ENCODE assay signal across 10 mouse cellular contexts in the genomic region with DNA sequence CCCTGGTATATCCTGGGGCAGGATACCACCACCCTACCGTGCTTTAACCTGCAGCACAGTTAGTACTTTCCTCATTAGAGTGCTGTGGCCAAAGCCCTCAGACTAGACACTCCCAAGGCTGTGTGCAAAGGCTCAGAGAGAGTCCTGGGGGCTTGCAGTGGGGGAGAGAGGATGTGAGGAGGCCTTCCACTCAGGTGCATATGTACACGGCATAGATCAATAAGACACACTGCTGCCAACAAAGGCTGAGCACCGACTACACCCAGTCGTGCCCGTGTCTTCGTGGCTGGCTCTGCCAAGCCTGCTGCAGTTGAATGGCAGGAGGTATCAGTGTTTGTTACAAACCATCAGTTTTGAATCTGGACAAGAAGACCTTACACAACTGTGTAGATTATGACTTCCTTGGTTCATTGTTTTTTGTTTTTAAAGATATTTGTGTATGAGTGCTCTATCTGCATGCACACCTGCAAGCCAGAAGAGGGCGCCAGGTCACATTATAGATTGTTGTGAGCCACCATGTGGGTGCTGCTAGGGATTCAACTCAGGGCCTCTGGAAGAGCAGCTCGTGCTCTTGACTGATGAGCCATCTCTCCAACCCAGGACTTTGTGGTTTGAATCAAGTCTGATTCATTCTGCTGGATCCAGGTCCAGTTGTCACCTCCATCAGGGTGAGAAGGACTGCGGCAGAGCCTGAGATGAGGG. TPM values are rescaled to one million over a fixed set of nuclear protein-coding genes. Genes with fewer than 3 reads are reported as not detected.
A peak's percentile ranks its signal among the peaks of the same experiment; 100 is the strongest.
DNase-seq lines count a peak whose midpoint lies in the region; ATAC-seq and TF ChIP-seq lines count a peak whose summit lies in the region.
"Had no signal": no experiment of that assay in that cellular context is flagged by ENCODE, and none has a peak within 500 bp of the region (broad histone marks: within the 10 kb centered on the region; RNA-seq: fewer than 3 reads in every experiment).

No protein-coding gene starts in this region.

- WGBS in hindbrain, postnatal 0 days = 93% methylated on average over 9 of the region's 9 CpGs
- 88% methylated on average over 9 of the region's 9 CpGs for WGBS in hindbrain, embryonic 13.5 days
- WGBS in intestine, postnatal 0 days = 87% methylated on average over 9 of the region's 9 CpGs

- H3K27ac ChIP-seq in hindbrain, postnatal 0 days = peak overlapping the region; percentile 64; the same call in 1 of the 2 replicates
- no peak overlapping the region for H3K27ac ChIP-seq in hindbrain, embryonic 13.5 days
- H3K27ac ChIP-seq in intestine, postnatal 0 days (ENCODE audit: low read depth, low read length) = 0 out of 2 replicates have a peak overlapping the region, but pooled peaks have one; percentile 62

- ATAC-seq in hindbrain, postnatal 0 days = no peak
- ATAC-seq in hindbrain, embryonic 13.5 days (ENCODE audit: low FRiP score) = no peak
- ATAC-seq in intestine, postnatal 0 days = no peak
- ATAC-seq: forebrain, embryonic 14.5 days; midbrain, embryonic 16.5 days had no signal

- TF ChIP-seq CTCF in hindbrain, postnatal 0 days (IDR thresholded peaks at IDR 0.05; ENCODE audit: low read depth) = peak; percentile 60
- peak; percentile 65 for TF ChIP-seq CTCF in E14TG2a.4 (conservative IDR thresholded peaks at IDR 0.05; ENCODE audit: low read length)
- peak; percentile 64 for TF ChIP-seq CTCF in intestine, postnatal 0 days (IDR thresholded peaks at IDR 0.05; ENCODE audit: low read depth)

- no peaks in the 10 kb centered on the region for H3K9me3 ChIP-seq in hindbrain, postnatal 0 days (ENCODE audit: low read length)
- H3K9me3 ChIP-seq in hindbrain, embryonic 13.5 days = no peaks in the 10 kb centered on the region
- H3K9me3 ChIP-seq in E14TG2a.4 (ENCODE audit: low read length) = no peaks in the 10 kb centered on the region
- H3K9me3 ChIP-seq in intestine, postnatal 0 days (ENCODE audit: control insufficient read depth) = no peaks in the 10 kb centered on the region

- H3K27me3 ChIP-seq in hindbrain, postnatal 0 days (ENCODE audit: insufficient read depth, low read length) = no peaks in the 10 kb centered on the region
- H3K27me3 ChIP-seq in hindbrain, embryonic 13.5 days = peaks cover 30% of the 10 kb centered on the region
- no peaks in the 10 kb centered on the region for H3K27me3 ChIP-seq in E14TG2a.4 (ENCODE audit: insufficient read depth, low read length)
- H3K27me3 ChIP-seq in intestine, postnatal 0 days (replicated peaks; ENCODE audit: control insufficient read depth, insufficient read depth, low read length) = no peaks in the 10 kb centered on the region

- H3K36me3 ChIP-seq in hindbrain, postnatal 0 days (ENCODE audit: insufficient read depth, low read length) = peaks cover 10% of the 10 kb centered on the region; the same call in 1 of the 2 replicates
- peaks cover 28% of the 10 kb centered on the region for H3K36me3 ChIP-seq in hindbrain, embryonic 13.5 days
- peaks cover 33% of the 10 kb centered on the region for H3K36me3 ChIP-seq in E14TG2a.4 (ENCODE audit: insufficient read depth, low read length)
- H3K36me3 ChIP-seq in intestine, postnatal 0 days (ENCODE audit: control insufficient read depth, insufficient read depth) = no peaks in the 10 kb centered on the region; the same call in 1 of the 2 replicates

- DNase-seq in cerebellum, adult 9-10 months = peak; percentile 52
- DNase-seq in cerebellum, postnatal 4 days (ENCODE audit: low spot score in 2 of 2) = no peak
- DNase-seq in hindbrain, postnatal 0 days (ENCODE audit: low spot score) = peak; percentile 54
- DNase-seq in testis, postnatal 14 days (ENCODE audit: low spot score) = no peak
- no peak for DNase-seq in natural killer cell, adult 2 months (ENCODE audit: low spot score in 2 of 2)

- no peak overlapping the region for H3K4me3 ChIP-seq in hindbrain, postnatal 0 days (ENCODE audit: low read length)
- H3K4me3 ChIP-seq in hindbrain, embryonic 13.5 days = no peak overlapping the region
- peak overlapping the region; percentile 55; the same call in 1 of the 2 replicates for H3K4me3 ChIP-seq in E14TG2a.4 (replicated peaks; ENCODE audit: low read length)
- no peak overlapping the region for H3K4me3 ChIP-seq in intestine, postnatal 0 days (ENCODE audit: low read depth, low read length)

- H3K4me1 ChIP-seq in hindbrain, postnatal 0 days (ENCODE audit: insufficient read depth, low read length) = peaks cover 6% of the 10 kb centered on the region
- H3K4me1 ChIP-seq in hindbrain, embryonic 13.5 days (replicated peaks) = peaks cover 58% of the 10 kb centered on the region
- peaks cover 70% of the 10 kb centered on the region for H3K4me1 ChIP-seq in E14TG2a.4 (replicated peaks; ENCODE audit: low read depth, low read length)
- peaks cover 4% of the 10 kb centered on the region; the same call in 1 of the 2 replicates for H3K4me1 ChIP-seq in intestine, postnatal 0 days (replicated peaks; ENCODE audit: control insufficient read depth, insufficient read depth, low read length)

- H3K4me2 ChIP-seq in hindbrain, postnatal 0 days (ENCODE audit: low read depth, low read length) = no peak overlapping the region
- H3K4me2 ChIP-seq in hindbrain, embryonic 13.5 days = no peak overlapping the region
- no peak overlapping the region for H3K4me2 ChIP-seq in intestine, postnatal 0 days (replicated peaks; ENCODE audit: low read depth)

- no peak overlapping the region for H3K9ac ChIP-seq in hindbrain, postnatal 0 days (replicated peaks; ENCODE audit: low read length)
- no peak overlapping the region for H3K9ac ChIP-seq in hindbrain, embryonic 13.5 days
- H3K9ac ChIP-seq in intestine, postnatal 0 days (ENCODE audit: low read depth, low read length) = no peak overlapping the region

RNA-seq across cellular contexts. Expression of a gene that starts 9.0 kb away (rescaled TPM):
- total RNA-seq in hindbrain, postnatal 0 days (2014; rRNA removed) = 167 and 170 TPM in 2 replicates
- 17.1 and 19.0 TPM in 2 replicates for polyA plus RNA-seq in hindbrain, postnatal 0 days (2015; fragmentation: Nextera tagmentation; extraction: Ambion mirVana)
- 9.0 and 9.3 TPM in 2 replicates for polyA plus RNA-seq in hindbrain, embryonic 13.5 days (2015; fragmentation: Nextera tagmentation; extraction: Ambion mirVana)
- 2.9 and 3.1 TPM in 2 replicates for polyA plus RNA-seq in intestine, postnatal 0 days (2015; fragmentation: Nextera tagmentation; extraction: Ambion mirVana)

RNA-seq across cellular contexts. Expression of a gene that starts 26.4 kb away (rescaled TPM):
- total RNA-seq in hindbrain, postnatal 0 days (2014; rRNA removed) = 0.26 and 0.40 TPM in 2 replicates
- polyA plus RNA-seq in hindbrain, postnatal 0 days (2015; fragmentation: Nextera tagmentation; extraction: Ambion mirVana) = 0.15 and 0.19 TPM in 2 replicates
- 0.38 and 0.79 TPM in 2 replicates for polyA plus RNA-seq in hindbrain, embryonic 13.5 days (2015; fragmentation: Nextera tagmentation; extraction: Ambion mirVana)
- polyA plus RNA-seq in intestine, postnatal 0 days (2015; fragmentation: Nextera tagmentation; extraction: Ambion mirVana) = not detected in 2 replicates
- polyA plus RNA-seq: forebrain, embryonic 14.5 days had no signal

RNA-seq across cellular contexts. Expression of a gene that starts 32.0 kb away (rescaled TPM):
- 35.3 and 42.6 TPM in 2 replicates for total RNA-seq in hindbrain, postnatal 0 days (2014; rRNA removed)
- 15.9 and 16.4 TPM in 2 replicates for polyA plus RNA-seq in hindbrain, postnatal 0 days (2015; fragmentation: Nextera tagmentation; extraction: Ambion mirVana)
- 17.2 and 18.4 TPM in 2 replicates for polyA plus RNA-seq in hindbrain, embryonic 13.5 days (2015; fragmentation: Nextera tagmentation; extraction: Ambion mirVana)
- polyA plus RNA-seq in intestine, postnatal 0 days (2015; fragmentation: Nextera tagmentation; extraction: Ambion mirVana) = 12.6 and 12.9 TPM in 2 replicates

RNA-seq across cellular contexts. Expression of a gene that starts 53.8 kb away (rescaled TPM):
- total RNA-seq in hindbrain, postnatal 0 days (2014; rRNA removed) = 5.7 and 7.7 TPM in 2 replicates
- 6.6 and 6.9 TPM in 2 replicates for polyA plus RNA-seq in hindbrain, postnatal 0 days (2015; fragmentation: Nextera tagmentation; extraction: Ambion mirVana)
- 5.2 and 7.7 TPM in 2 replicates for polyA plus RNA-seq in hindbrain, embryonic 13.5 days (2015; fragmentation: Nextera tagmentation; extraction: Ambion mirVana)
- polyA plus RNA-seq in intestine, postnatal 0 days (2015; fragmentation: Nextera tagmentation; extraction: Ambion mirVana) = 0.69 and 0.70 TPM in 2 replicates

Comparison
In these comparisons a context has a peak if more than half of its experiments do, and no peak if none do; other contexts are left out.
1. DNase-seq: peak in cerebellum, adult 9-10 months (single experiment) and hindbrain, postnatal 0 days (single experiment); none in cerebellum, postnatal 4 days (0 of 2), testis, postnatal 14 days (single experiment) and natural killer cell, adult 2 months (0 of 2).
2. Peak in every context shown above with its lines, with median percentiles within 50 percentile points of each other: CTCF ChIP-seq.